Comparison of ENCODE assay signal across 19 mouse cellular contexts in the genomic region with DNA sequence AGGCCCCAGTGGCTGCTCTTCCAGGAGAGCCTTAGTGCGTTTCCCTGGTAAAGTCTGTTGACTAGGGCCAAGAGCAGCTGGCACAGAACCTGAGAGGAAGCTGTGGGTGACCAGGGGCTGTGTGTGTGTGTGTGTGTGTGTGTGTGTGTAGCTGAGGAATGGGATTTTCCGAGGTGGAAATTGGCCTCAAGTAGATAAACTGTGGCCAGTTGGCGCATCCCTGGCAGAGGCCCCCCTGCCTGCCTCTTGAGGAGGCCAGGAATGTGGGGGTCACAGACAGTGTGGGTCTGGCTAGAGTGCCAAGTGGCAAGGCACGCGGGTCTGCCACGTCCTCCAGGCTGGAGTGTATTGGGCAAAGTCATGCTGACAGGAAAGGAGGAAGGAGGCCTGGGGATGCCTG. TPM values are rescaled to one million over a fixed set of nuclear protein-coding genes. Genes with fewer than 3 reads are reported as not detected.
DNase-seq lines count a peak whose midpoint lies in the region; ATAC-seq and TF ChIP-seq lines count a peak whose summit lies in the region.
"Had no signal": no experiment of that assay in that cellular context is flagged by ENCODE, and none has a peak within 500 bp of the region (broad histone marks: within the 10 kb centered on the region; RNA-seq: fewer than 3 reads in every experiment).

No protein-coding gene starts in this region.

- H3K4me3 ChIP-seq in kidney, postnatal 0 days (replicated peaks; ENCODE audit: low read depth, low read length), result no peak overlapping the region
- no peak overlapping the region for H3K4me3 ChIP-seq in lung, embryonic 16.5 days (ENCODE audit: low read length)
- H3K4me3 ChIP-seq in lung, adult 2 months (replicated peaks; ENCODE audit: extremely low read depth, low read depth, low read length), result no peak overlapping the region
- H3K4me3 ChIP-seq in embryonic facial prominence, embryonic 12.5 days, result no peak overlapping the region
- H3K4me3 ChIP-seq: embryonic facial prominence, embryonic 13.5 days; forebrain, embryonic 12.5 days; limb, embryonic 12.5 days; liver, embryonic 15.5 days had no signal

- H3K4me2 ChIP-seq in kidney, postnatal 0 days (ENCODE audit: low read length), result no peak overlapping the region
- H3K4me2 ChIP-seq in lung, embryonic 16.5 days (ENCODE audit: low read depth, low read length), result no peak overlapping the region
- no peak overlapping the region for H3K4me2 ChIP-seq in embryonic facial prominence, embryonic 12.5 days (replicated peaks)
- H3K4me2 ChIP-seq: embryonic facial prominence, embryonic 13.5 days; forebrain, embryonic 12.5 days; hindbrain, embryonic 14.5 days; limb, embryonic 12.5 days; liver, embryonic 15.5 days had no signal

- H3K9ac ChIP-seq in kidney, postnatal 0 days (ENCODE audit: low read depth, low read length), result no peak overlapping the region
- H3K9ac ChIP-seq in lung, embryonic 16.5 days (ENCODE audit: low read length), result no peak overlapping the region
- H3K9ac ChIP-seq in embryonic facial prominence, embryonic 12.5 days, result no peak overlapping the region
- H3K9ac ChIP-seq: embryonic facial prominence, embryonic 13.5 days; forebrain, embryonic 12.5 days; hindbrain, embryonic 14.5 days; limb, embryonic 12.5 days; liver, embryonic 15.5 days had no signal

- intact Hi-C loops in heart, postnatal 25 days (cut with DNase I), result loop anchor here (5.0 to 10.0 kb wide), 2 partner anchors 193 to 334 kb away; no protein-coding TSS in a partner anchor

- no peak for TF ChIP-seq CTCF in kidney, postnatal 0 days (IDR thresholded peaks at IDR 0.05; ENCODE audit: low read depth)
- TF ChIP-seq CTCF in lung, adult 2 months (IDR thresholded peaks at IDR 0.05; ENCODE audit: insufficient read depth, low read length), result no peak

- 0 out of 2 replicates have a peak, but pooled peaks have one; percentile 19 for ATAC-seq in kidney, postnatal 0 days (replicated peaks; ENCODE audit: low FRiP score, low read depth)
- 0 out of 2 replicates have a peak, but pooled peaks have one; percentile 18 for ATAC-seq in lung, embryonic 16.5 days (ENCODE audit: low read depth)
- 0 out of 2 replicates have a peak, but pooled peaks have one; percentile 6 for ATAC-seq in embryonic facial prominence, embryonic 12.5 days (ENCODE audit: insufficient number of reproducible peaks, insufficient read depth, low FRiP score, low TSS enrichment)
- ATAC-seq in erythroblast, adult 5-6 weeks (replicated peaks; ENCODE audit: low FRiP score, poor library complexity, severe bottlenecking), result no peak
- ATAC-seq: CD4-positive, CD25-positive, alpha-beta regulatory T cell, adult 4 months had no signal

- WGBS in kidney, postnatal 0 days, result 31% methylated on average over 6 of the region's 6 CpGs
- 38% methylated on average over 6 of the region's 6 CpGs for WGBS in lung, embryonic 16.5 days
- 19% methylated on average over 6 of the region's 6 CpGs for WGBS in lung, adult 2 months
- WGBS in embryonic facial prominence, embryonic 12.5 days, result 59% methylated on average over 6 of the region's 6 CpGs

- H3K9me3 ChIP-seq in kidney, postnatal 0 days (replicated peaks; ENCODE audit: low read length), result no peaks in the 10 kb centered on the region
- H3K9me3 ChIP-seq in lung, embryonic 16.5 days (ENCODE audit: control insufficient read depth, low read length), result no peaks in the 10 kb centered on the region
- H3K9me3 ChIP-seq in embryonic facial prominence, embryonic 12.5 days, result no peaks in the 10 kb centered on the region
- H3K9me3 ChIP-seq: embryonic facial prominence, embryonic 13.5 days; forebrain, embryonic 12.5 days; limb, embryonic 12.5 days; liver, embryonic 15.5 days had no signal

- no peaks in the 10 kb centered on the region for H3K27me3 ChIP-seq in kidney, postnatal 0 days (ENCODE audit: insufficient read depth, low read length)
- no peaks in the 10 kb centered on the region for H3K27me3 ChIP-seq in lung, embryonic 16.5 days (ENCODE audit: control insufficient read depth, insufficient read depth, low read depth, low read length)
- no peaks in the 10 kb centered on the region for H3K27me3 ChIP-seq in embryonic facial prominence, embryonic 12.5 days
- H3K27me3 ChIP-seq: embryonic facial prominence, embryonic 13.5 days; liver, embryonic 15.5 days had no signal

- H3K36me3 ChIP-seq in kidney, postnatal 0 days (ENCODE audit: insufficient read depth, low read length), result no peaks in the 10 kb centered on the region
- peaks cover 11% of the 10 kb centered on the region for H3K36me3 ChIP-seq in lung, embryonic 16.5 days (ENCODE audit: control insufficient read depth, insufficient read depth, low read length)
- 0 out of 2 replicates have a peak, but pooled peaks cover 3% of the 10 kb centered on the region for H3K36me3 ChIP-seq in embryonic facial prominence, embryonic 12.5 days
- H3K36me3 ChIP-seq: forebrain, embryonic 12.5 days; limb, embryonic 12.5 days; liver, embryonic 15.5 days had no signal

- TF ChIP-seq POLR2A in lung, adult 2 months (IDR thresholded peaks at IDR 0.05; ENCODE audit: borderline replicate concordance, extremely low read depth, low read depth, low read length), result no peak

- peak; percentile 93 for DNase-seq in heart, adult 11 months
- no peak for DNase-seq in heart, postnatal 25 days (ENCODE audit: low spot score)
- no peak for DNase-seq in kidney, postnatal 0 days (ENCODE audit: low spot score)
- DNase-seq in kidney, adult 9 months, result no peak
- DNase-seq in lung, adult 2 months, result no peak
- DNase-seq: cerebellum, postnatal 25 days; thymus, postnatal 4 days had no signal

- H3K4me1 ChIP-seq in kidney, postnatal 0 days (replicated peaks; ENCODE audit: insufficient read depth, low read length), result no peaks in the 10 kb centered on the region
- peaks cover 5% of the 10 kb centered on the region; the same call in 1 of the 2 replicates for H3K4me1 ChIP-seq in lung, embryonic 16.5 days (replicated peaks; ENCODE audit: control insufficient read depth, insufficient read depth, low read length)
- H3K4me1 ChIP-seq in lung, adult 2 months (ENCODE audit: control insufficient read depth, insufficient read depth, low read length), result no peaks in the 10 kb centered on the region
- H3K4me1 ChIP-seq in embryonic facial prominence, embryonic 12.5 days, result no peaks in the 10 kb centered on the region
- H3K4me1 ChIP-seq: embryonic facial prominence, embryonic 13.5 days; forebrain, embryonic 12.5 days; limb, embryonic 12.5 days; liver, embryonic 15.5 days had no signal

- no peak overlapping the region for H3K27ac ChIP-seq in kidney, postnatal 0 days
- no peak overlapping the region for H3K27ac ChIP-seq in lung, embryonic 16.5 days (ENCODE audit: low read length)
- no peak overlapping the region for H3K27ac ChIP-seq in embryonic facial prominence, embryonic 12.5 days
- H3K27ac ChIP-seq: embryonic facial prominence, embryonic 13.5 days; forebrain, embryonic 12.5 days; hindbrain, embryonic 14.5 days; limb, embryonic 12.5 days; liver, embryonic 15.5 days had no signal

RNA-seq across cellular contexts. Expression of a gene that starts 20.9 kb away (rescaled TPM):
- total RNA-seq in heart, postnatal 25 days (2021), result 1 to 10 TPM; 4.7 to 5.0 TPM
- polyA plus RNA-seq in kidney, postnatal 0 days (2015; fragmentation: Nextera tagmentation; extraction: Ambion mirVana), result 3.4 and 3.6 TPM in 2 replicates
- 8.3 and 9.1 TPM in 2 replicates for polyA plus RNA-seq in lung, embryonic 16.5 days (2015; fragmentation: Nextera tagmentation; extraction: Ambion mirVana)
- 29.6 and 31.1 TPM in 2 replicates for polyA plus RNA-seq in lung, adult 2 months (2012; rRNA removed)
- 12.3 and 13.8 TPM in 2 replicates for polyA plus RNA-seq in embryonic facial prominence, embryonic 12.5 days (2016; fragmentation: Nextera tagmentation; extraction: Ambion mirVana)
- 0.19 and 2.1 TPM in 2 replicates for total RNA-seq in erythroblast, adult 5-6 weeks (2015; ENCODE audit: low replicate concordance)
- total RNA-seq in erythroblast, adult 5-6 weeks (2017; ENCODE audit: low replicate concordance), result 2.1 and 3.6 TPM in 2 replicates

RNA-seq across cellular contexts. Expression of a gene that starts 37.8 kb away (rescaled TPM):
- 100 to 1,000 TPM; 147 to 183 TPM for total RNA-seq in heart, postnatal 25 days (2021)
- polyA plus RNA-seq in kidney, postnatal 0 days (2015; fragmentation: Nextera tagmentation; extraction: Ambion mirVana), result 77.7 and 78.9 TPM in 2 replicates
- 570 and 624 TPM in 2 replicates for polyA plus RNA-seq in lung, embryonic 16.5 days (2015; fragmentation: Nextera tagmentation; extraction: Ambion mirVana)
- 311 and 510 TPM in 2 replicates for polyA plus RNA-seq in lung, adult 2 months (2012; rRNA removed)
- polyA plus RNA-seq in embryonic facial prominence, embryonic 12.5 days (2016; fragmentation: Nextera tagmentation; extraction: Ambion mirVana), result 32.7 and 35.4 TPM in 2 replicates
- total RNA-seq in erythroblast, adult 5-6 weeks (2015; ENCODE audit: low replicate concordance), result not detected in 2 replicates
- not detected in 2 replicates for total RNA-seq in erythroblast, adult 5-6 weeks (2017; ENCODE audit: low replicate concordance)
- total RNA-seq: megakaryocyte-erythroid progenitor cell, adult 5-6 weeks; MEL; monocyte, adult 5-6 weeks had no signal
- polyA plus RNA-seq: CD4-positive, CD25-positive, alpha-beta regulatory T cell, adult 4 months had no signal
